Mouse (Mus musculus) heart, postnatal 14 days (tissue): Measurements from ENCODE around the gene Dnajc13. TPM values are rescaled to one million over a fixed set of nuclear protein-coding genes. Genes with fewer than 3 reads are reported as not detected.

Experiments
- DNase-seq, 2 experiments: peaks; one replicate each; pipeline ENCODE4 v3.0.0; 2021 to 2022
- intact Hi-C: fragments of 180-260 bp; cut with DNase I; formaldehyde crosslinking; loops from one replicate; pipeline ENCODE4 v1.15.1; 2025
- total RNA-seq, 2 experiments: library from RNA; stranded (reverse); gene quantifications; 2 replicates each; pipeline ENCODE4 v1.2.3; 2021

Dnajc13 gene
- total RNA-seq, 2 experiments from 2014 or later, result 37.9 to 39.4 TPM

- DNase-seq, result no peak
- intact Hi-C loops, result loop anchor here (5.0 kb wide), 1 partner anchor 56 kb away; no protein-coding TSS in a partner anchor
Measured at GRCm38 (mm10) chr9:104142805-104143204, 119.9 kb downstream of the Dnajc13 start.

GRCm38 (mm10) chr9:104140351-104140750, 122.4 kb downstream of the Dnajc13 start:
- DNase-seq, result no peak
- intact Hi-C loops, result loop anchor here (5.0 kb wide), 1 partner anchor 53 kb away; no protein-coding TSS in a partner anchor

- peak; percentile 33 to 42 for DNase-seq
- intact Hi-C loops, result no loop called here
Measured at GRCm38 (mm10) chr9:104130141-104130755, 132.5 kb downstream of the Dnajc13 start.

GRCm38 (mm10) chr9:104128110-104128509, 134.6 kb downstream of the Dnajc13 start:
- no peak for DNase-seq
- intact Hi-C loops, result no loop called here

GRCm38 (mm10) chr9:104126833-104127232, 135.9 kb downstream of the Dnajc13 start, which contains the start of gene Ackr4:
TSS of gene Ackr4 (minus strand) at chr9:104126933.
- intact Hi-C loops, result no loop called here
- no peak for DNase-seq

- intact Hi-C loops, result no loop called here
- DNase-seq, result no peak
Measured at GRCm38 (mm10) chr9:104123622-104124021, 139.1 kb downstream of the Dnajc13 start.

GRCm38 (mm10) chr9:104123101-104123500, 139.6 kb downstream of the Dnajc13 start:
- intact Hi-C loops, result no loop called here
- no peak for DNase-seq

- DNase-seq, result no peak
- intact Hi-C loops, result no loop called here
Measured at GRCm38 (mm10) chr9:104109151-104109550, 153.6 kb downstream of the Dnajc13 start.

GRCm38 (mm10) chr9:104108571-104109143, 154.1 kb downstream of the Dnajc13 start:
- DNase-seq, result no peak
- intact Hi-C loops, result no loop called here

GRCm38 (mm10) chr9:104107482-104107881, 155.2 kb downstream of the Dnajc13 start:
- no peak for DNase-seq
- intact Hi-C loops, result no loop called here

GRCm38 (mm10) chr9:104106930-104107329, 155.8 kb downstream of the Dnajc13 start:
- intact Hi-C loops, result no loop called here
- DNase-seq, result no peak

GRCm38 (mm10) chr9:104104986-104105385, 157.7 kb downstream of the Dnajc13 start:
- intact Hi-C loops, result no loop called here

GRCm38 (mm10) chr9:104102901-104103300, 159.8 kb downstream of the Dnajc13 start:
- intact Hi-C loops, result no loop called here
- no peak for DNase-seq

More at GRCm38 (mm10) chr9:104104986-104105385, 157.7 kb downstream of the Dnajc13 start:
- DNase-seq, result no peak

GRCm38 (mm10) chr9:104102301-104102700, 160.4 kb downstream of the Dnajc13 start:
- intact Hi-C loops, result no loop called here

GRCm38 (mm10) chr9:104101458-104101857, 161.3 kb downstream of the Dnajc13 start:
- intact Hi-C loops, result no loop called here
- DNase-seq, result no peak

More at GRCm38 (mm10) chr9:104102301-104102700, 160.4 kb downstream of the Dnajc13 start:
- peak; percentile 11 to 27 for DNase-seq

Other genes starting within 250 kb of the Dnajc13 start
- gene Gm28305, start 222.3 kb downstream of the Dnajc13 start, total RNA-seq, result not detected
- 10 to 100 TPM; 18.4 to 20.3 TPM for gene Uba5, start 199.8 kb downstream of the Dnajc13 start, total RNA-seq
- gene Acad11, start 199.6 kb downstream of the Dnajc13 start, total RNA-seq, result 10 to 100 TPM; 56.5 to 58.4 TPM
- 1 to 10 TPM; 6.4 to 9.1 TPM for gene Ackr4, start 136.0 kb downstream of the Dnajc13 start, total RNA-seq
- under 1 TPM; 0.26 to 0.39 TPM for gene Acpp, start 74.8 kb upstream of the Dnajc13 start, total RNA-seq